Mouse (Mus musculus) bone marrow, adult 2 months (tissue): Measurements from ENCODE around the gene Hsd3b7. TPM values are rescaled to one million over a fixed set of nuclear protein-coding genes. Genes with fewer than 3 reads are reported as not detected.

Source experiments
- H3K27ac ChIP-seq: fragments of 200-500 bp; 2 replicates; pipeline ENCODE4 v1.5.1; 2012; ENCODE audit warnings: low read depth, mild to moderate bottlenecking, control low read depth, inconsistent platforms, low read length; ENCODE audit not compliant: control insufficient read depth, poor library complexity, insufficient read depth
- H3K4me1 ChIP-seq: fragments of 200-500 bp; 2 replicates; pipeline ENCODE4 v1.6.1; 2011; ENCODE audit warnings: low read length; ENCODE audit not compliant: control insufficient read depth, insufficient read depth
- H3K4me3 ChIP-seq: fragments of 200-500 bp; replicated peaks from 2 replicates; pipeline ENCODE3; 2011; ENCODE audit warnings: mild to moderate bottlenecking, low read depth, low read length, control low read depth; ENCODE audit not compliant: control insufficient read depth
- CTCF ChIP-seq: fragments of 200-500 bp; IDR thresholded peaks from 2 replicates; pipeline ENCODE4 v1.5.1; 2011; ENCODE audit warnings: low read length, control low read depth; ENCODE audit not compliant: control insufficient read depth, insufficient read depth
- POLR2A ChIP-seq: fragments of 200-500 bp; IDR thresholded peaks from 2 replicates; pipeline ENCODE4 v1.6.1; 2011; ENCODE audit warnings: low read depth, mild to moderate bottlenecking, control low read depth, low read length, borderline replicate concordance; ENCODE audit not compliant: control insufficient read depth
- WGBS: fragments of 180-500 bp; shearing (Covaris S2); methylation state at CpG from one replicate; pipeline ENCODE4 v1.1.7; 2018; 5-methylcytosine and 5-hydroxymethylcytosine counted together
- polyA plus RNA-seq: library from polyadenylated mRNA; stranded (reverse); fragments of >200 nt; gene quantifications from 2 replicates; pipeline ENCODE4 v1.2.4, GENCODE M21; 2011; ENCODE audit warnings: low replicate concordance; ENCODE audit not compliant: missing spikeins, insufficient read depth, insufficient read length

Hsd3b7 gene
- polyA plus RNA-seq = 13.3 and 23.4 TPM in 2 replicates

DNA sequence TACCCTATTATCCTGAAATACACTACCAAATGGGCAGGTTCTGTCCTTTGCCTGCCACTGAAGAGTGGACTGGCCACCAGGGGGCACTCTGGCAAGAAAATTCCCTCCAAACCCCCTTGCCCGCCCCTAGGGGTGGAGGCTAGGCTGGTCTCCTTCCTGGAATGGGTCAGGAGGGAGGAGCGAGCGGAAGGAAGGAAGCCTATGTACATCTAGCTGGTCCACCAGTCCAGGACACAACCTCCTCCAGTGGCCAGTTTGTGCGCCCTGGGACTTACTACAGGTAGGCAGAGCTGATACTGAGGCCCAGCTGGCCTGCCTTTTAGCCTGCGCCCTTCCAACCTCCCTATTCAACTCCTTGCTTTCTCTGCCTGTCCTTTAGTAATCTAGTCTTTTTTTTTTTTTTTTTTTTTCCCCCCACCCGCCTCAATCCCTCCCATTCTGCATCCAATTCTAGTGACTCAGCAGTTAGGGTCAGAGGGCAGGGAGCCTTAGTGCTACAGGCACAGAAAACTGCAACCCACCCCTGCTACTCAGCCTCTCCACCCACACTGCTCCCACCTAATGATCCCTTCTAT lies at the start of gene Hsd3b7:
TSS of gene Hsd3b7 (plus strand) at position 170 of the 575 bp plus-strand sequence.
- 22% methylated on average over 6 of the region's 6 CpGs for WGBS
- H3K27ac ChIP-seq = no peak within 1 kb of the TSS
- H3K4me3 ChIP-seq = peak within 1 kb of the TSS; percentile 51

DNA sequence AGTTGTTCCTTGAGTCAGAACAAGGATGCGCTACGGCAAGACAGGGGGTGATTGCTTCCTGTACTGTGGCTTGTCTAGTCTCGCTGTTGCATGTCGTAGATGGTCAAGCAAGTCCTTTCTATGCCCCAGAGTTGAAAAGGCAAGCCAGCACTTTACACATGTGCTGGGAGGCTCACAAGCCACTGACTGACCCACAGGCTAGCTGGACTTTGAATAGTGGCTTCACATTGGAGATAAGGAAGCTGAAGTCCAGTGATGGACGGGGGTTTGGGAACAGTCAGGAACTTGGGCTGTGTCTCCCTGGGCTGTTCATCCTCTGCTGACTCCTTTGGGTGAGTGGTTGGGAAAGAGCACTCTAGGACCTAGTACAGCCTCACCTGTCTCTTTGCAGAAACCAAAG lies 48.8 kb upstream of the Hsd3b7 start:
- no peak overlapping the region for H3K4me3 ChIP-seq
- no peak overlapping the region for H3K27ac ChIP-seq
- WGBS = 90% methylated on average over 5 of the region's 5 CpGs
- no peaks in the 10 kb centered on the region for H3K4me1 ChIP-seq
- TF ChIP-seq POLR2A (no peak), CTCF (no peak)

More for the DNA sequence above, at the start of gene Hsd3b7:
- peak; percentile 74 for TF ChIP-seq CTCF
- 0 out of 2 replicates have a peak, but pooled peaks have one; percentile 18 for TF ChIP-seq POLR2A
- peaks cover 2% of the 10 kb centered on the region; the same call in 1 of the 2 replicates for H3K4me1 ChIP-seq

DNA sequence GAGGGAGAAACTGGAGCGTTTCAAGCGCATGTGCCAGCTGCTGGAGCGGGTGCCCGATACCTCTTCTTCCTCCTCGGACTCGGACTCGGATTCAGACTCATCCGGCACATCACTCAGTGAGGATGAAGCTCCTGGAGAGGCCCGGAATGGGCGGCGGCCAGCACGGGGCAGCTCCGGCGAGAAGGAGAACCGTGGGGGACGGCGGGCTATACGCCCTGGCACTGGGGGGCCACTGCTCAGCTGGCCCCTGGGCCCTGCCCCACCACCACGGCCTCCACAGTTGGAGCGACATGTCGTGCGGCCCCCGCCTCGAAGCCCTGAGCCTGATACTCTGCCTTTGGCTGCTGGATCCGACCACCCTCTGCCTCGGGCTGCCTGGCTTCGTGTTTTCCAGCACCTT lies 48.3 kb upstream of the Hsd3b7 start:
- no peak overlapping the region for H3K4me3 ChIP-seq
- WGBS = 93% methylated on average over 27 of the region's 27 CpGs

DNA sequence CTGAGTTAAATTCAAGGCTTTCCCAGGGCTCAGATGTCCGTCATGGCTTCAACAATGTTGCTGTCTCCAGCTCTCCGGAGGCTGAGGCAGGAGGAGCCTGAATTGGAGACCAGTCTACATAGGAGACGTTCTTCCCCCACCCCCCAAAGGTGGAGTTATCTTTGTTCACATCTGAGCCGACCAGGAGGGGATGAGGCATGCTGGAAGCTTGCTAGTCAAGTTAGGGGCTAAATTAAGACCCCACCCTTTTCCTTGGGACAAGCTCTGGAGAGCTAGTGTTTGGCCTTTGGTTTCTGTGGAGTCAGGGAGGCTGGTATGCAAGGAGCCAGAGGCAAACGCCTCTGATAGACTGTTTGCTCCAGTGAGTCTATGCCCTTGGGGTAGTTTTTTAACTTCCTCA lies 47.2 kb upstream of the Hsd3b7 start:
- no peak for TF ChIP-seq POLR2A
- TF ChIP-seq CTCF = no peak
- Histone ChIP-seq H3K4me1 (no peaks in the 10 kb centered on the region), H3K27ac (no peak overlapping the region), H3K4me3 (no peak overlapping the region)
- WGBS = 64% methylated on average over 5 of the region's 5 CpGs

More for the DNA sequence above, 48.3 kb upstream of the Hsd3b7 start:
- no peaks in the 10 kb centered on the region for H3K4me1 ChIP-seq
- H3K27ac ChIP-seq = no peak overlapping the region
- TF ChIP-seq CTCF (no peak), POLR2A (no peak)

DNA sequence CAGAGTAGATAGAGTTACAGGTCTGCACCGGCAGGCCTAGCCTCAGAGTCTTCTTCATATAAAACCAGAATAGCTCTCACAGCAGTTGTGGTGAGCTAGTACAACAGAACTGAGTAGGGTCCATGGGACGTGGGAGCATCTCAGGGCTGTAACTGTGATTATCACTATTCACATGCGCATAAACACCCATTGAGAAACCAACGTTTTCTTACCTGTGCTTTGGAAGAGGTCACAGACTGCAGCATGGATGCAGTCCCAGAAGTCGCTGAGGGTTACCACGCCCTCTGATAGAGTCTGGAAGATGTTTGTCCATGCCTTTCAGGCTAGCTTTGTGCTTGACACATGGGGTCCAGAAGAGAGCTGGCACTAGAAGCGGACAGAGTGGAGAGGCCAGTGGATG lies 46.7 kb upstream of the Hsd3b7 start:
- Histone ChIP-seq H3K27ac (no peak overlapping the region), H3K4me3 (no peak overlapping the region), H3K4me1 (no peaks in the 10 kb centered on the region)
- 80% methylated on average over 7 of the region's 7 CpGs for WGBS
- TF ChIP-seq CTCF (no peak), POLR2A (no peak)

DNA sequence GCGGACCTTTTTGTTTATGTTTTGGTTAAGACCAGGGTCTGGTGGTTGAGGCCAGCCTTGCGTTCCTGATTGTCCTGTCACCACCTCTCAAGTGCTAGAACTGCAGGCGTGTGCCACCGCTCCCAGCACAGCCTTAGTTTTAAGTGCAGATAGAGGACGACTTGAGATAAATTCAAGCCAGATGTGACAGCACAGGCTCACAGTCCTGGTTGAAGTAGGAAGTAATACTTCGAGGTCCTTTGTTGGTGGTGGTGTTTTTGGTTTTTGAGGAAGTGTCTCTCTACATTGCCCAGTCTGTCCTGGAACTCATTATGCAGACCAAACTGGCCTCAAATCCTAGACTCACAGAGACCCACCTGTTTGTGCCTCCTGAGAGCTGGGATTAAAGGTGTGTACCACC lies 40.7 kb upstream of the Hsd3b7 start:
- Histone ChIP-seq H3K4me3 (no peak overlapping the region), H3K4me1 (peaks cover 1% of the 10 kb centered on the region; the same call in 1 of the 2 replicates), H3K27ac (peak overlapping the region; percentile 17)
- TF ChIP-seq POLR2A (no peak), CTCF (no peak)
- 16% methylated on average over 6 of the region's 6 CpGs for WGBS

DNA sequence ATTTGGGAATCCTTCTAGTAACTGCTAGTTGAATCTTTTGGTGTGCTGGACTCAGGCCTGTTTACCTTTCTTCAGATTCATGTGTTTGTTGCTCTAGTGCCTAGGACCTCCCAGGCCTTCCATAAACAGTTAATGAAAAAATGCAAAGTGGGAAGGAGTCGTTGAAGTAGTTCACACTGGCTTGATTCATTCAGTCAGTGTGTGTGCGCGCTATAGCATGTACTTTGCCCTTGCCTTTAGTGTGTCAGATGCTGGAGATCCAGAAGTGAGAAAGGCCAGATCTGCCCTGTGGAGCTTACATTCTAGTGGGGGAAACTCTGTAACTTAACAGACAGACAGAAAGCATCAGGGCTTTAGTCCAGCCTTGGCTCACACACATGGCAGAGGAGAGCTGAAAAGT lies 39.9 kb upstream of the Hsd3b7 start:
- Histone ChIP-seq H3K4me1 (peaks cover 1% of the 10 kb centered on the region; the same call in 1 of the 2 replicates), H3K27ac (no peak overlapping the region), H3K4me3 (no peak overlapping the region)
- TF ChIP-seq CTCF = no peak
- TF ChIP-seq POLR2A = no peak
- WGBS = 85% methylated on average over 3 of the region's 3 CpGs

DNA sequence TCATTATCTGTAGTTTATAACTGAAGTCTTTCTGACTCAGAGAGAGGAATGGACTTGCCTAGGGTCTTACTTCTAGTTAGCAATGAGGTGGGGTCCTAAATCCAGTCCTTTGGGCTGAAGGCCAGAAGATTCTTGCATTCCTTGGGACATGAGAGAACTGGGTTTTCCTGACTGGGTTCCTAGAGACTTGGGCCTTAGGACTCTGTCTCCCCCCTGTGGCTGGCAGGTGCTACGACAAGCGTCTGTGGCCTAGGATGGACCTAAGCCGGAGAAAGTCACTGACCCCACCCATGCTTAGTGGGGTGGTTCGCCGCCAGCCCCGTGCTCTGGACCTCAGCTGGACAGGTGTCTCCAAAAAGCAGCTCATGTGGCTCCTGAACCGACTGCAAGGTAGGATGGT lies 39.4 kb upstream of the Hsd3b7 start:
- Histone ChIP-seq H3K27ac (no peak overlapping the region), H3K4me1 (peaks cover 1% of the 10 kb centered on the region; the same call in 1 of the 2 replicates), H3K4me3 (no peak overlapping the region)
- WGBS = 14% methylated on average over 7 of the region's 7 CpGs
- TF ChIP-seq POLR2A = no peak
- TF ChIP-seq CTCF = peak; percentile 97
